Mouse (Mus musculus) myocyte (in vitro differentiated cells): ENCODE measurements around the gene Rad51c.
A peak's percentile ranks its signal among the peaks of the same experiment; 100 is the strongest.

Experiments
- E2F4 ChIP-seq: IDR thresholded peaks from one replicate; pipeline ENCODE4 v1.6.1; 2011; ENCODE audit warnings: mild to moderate bottlenecking, control low read depth, moderate library complexity; ENCODE audit not compliant: insufficient read depth
- MAX ChIP-seq: IDR thresholded peaks from one replicate; pipeline ENCODE4 v1.6.1; 2011; ENCODE audit warnings: low read depth, mild to moderate bottlenecking, control low read depth
- POLR2A ChIP-seq: IDR thresholded peaks from one replicate; pipeline ENCODE4 v1.6.1; 2011; ENCODE audit warnings: low read depth, mild to moderate bottlenecking, control low read depth, moderate library complexity; ENCODE audit not compliant: insufficient read length
- POLR2AphosphoS2 ChIP-seq: IDR thresholded peaks from one replicate; pipeline ENCODE4 v1.6.1; 2011; ENCODE audit warnings: low read depth, control low read depth; ENCODE audit not compliant: insufficient read length
- REST ChIP-seq: IDR thresholded peaks from one replicate; pipeline ENCODE4 v1.6.1; 2011; ENCODE audit warnings: mild to moderate bottlenecking, control low read depth, moderate library complexity; ENCODE audit not compliant: insufficient read depth, insufficient read length
- TCF12 ChIP-seq: IDR thresholded peaks from one replicate; pipeline ENCODE4 v1.6.1; 2011; ENCODE audit warnings: mild to moderate bottlenecking, control low read depth; ENCODE audit not compliant: poor library complexity, insufficient read depth, severe bottlenecking
- USF1 ChIP-seq: IDR thresholded peaks from one replicate; pipeline ENCODE4 v1.6.1; 2011; ENCODE audit warnings: low read depth, mild to moderate bottlenecking, control low read depth, moderate library complexity

DNA sequence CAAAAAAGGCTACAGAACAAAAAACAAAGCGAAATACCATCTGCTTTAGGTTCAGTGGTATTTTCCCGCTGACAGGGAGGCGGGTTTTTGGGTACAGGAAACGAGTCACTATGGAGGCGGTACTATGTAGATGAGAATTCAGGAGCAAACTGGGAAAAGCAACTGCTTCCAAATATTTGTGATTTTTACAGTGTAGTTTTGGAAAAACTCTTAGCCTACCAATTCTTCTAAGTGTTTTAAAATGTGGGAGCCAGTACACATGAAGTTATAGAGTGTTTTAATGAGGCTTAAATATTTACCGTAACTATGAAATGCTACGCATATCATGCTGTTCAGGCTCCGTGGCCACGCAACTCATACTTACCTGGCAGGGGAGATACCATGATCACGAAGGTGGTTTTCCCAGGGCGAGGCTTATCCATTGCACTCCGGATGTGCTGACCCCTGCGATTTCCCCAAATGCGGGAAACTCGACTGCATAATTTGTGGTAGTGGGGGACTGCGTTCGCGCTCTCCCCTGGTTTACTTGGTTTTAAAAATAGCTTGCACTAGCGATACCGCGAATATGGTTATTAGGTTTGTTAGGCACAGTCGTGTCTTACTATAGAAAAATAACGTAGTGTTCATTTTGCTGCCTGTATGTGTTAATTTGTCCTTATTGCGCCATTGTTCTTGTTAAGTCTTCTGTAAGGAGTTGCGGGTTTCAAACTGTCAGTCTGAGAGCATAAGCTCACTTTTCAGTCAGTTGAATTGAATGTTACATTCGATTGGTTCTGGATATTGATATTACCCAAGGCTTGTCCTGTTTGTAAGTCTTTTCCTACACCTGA, 18.0 kb upstream of the Rad51c start:
- TF ChIP-seq REST (no peak), POLR2A (peak; percentile 100), POLR2AphosphoS2 (peak; percentile 99), USF1 (no peak), MAX (no peak), E2F4 (peak; percentile 73), TCF12 (no peak)
